Mouse (Mus musculus): ENCODE results near the gene Hist3h2ba. TPM values are rescaled to one million over a fixed set of nuclear protein-coding genes. Genes with fewer than 3 reads are reported as not detected.

Gene Hist3h2ba
- total and polyA plus RNA-seq, 2 experiments from 2014 or later = 114 to 1,117 TPM

- WGBS = 85% methylated on average over 4 of the region's 4 CpGs
- no peak overlapping the region for H3K4me3 ChIP-seq (ENCODE audit: low read depth, low read length)
- no peaks in the 10 kb centered on the region for H3K9me3 ChIP-seq (ENCODE audit: low read length)
- ATAC-seq (ENCODE audit: low FRiP score) = peak; percentile 21; the same call in 1 of the 2 replicates
- H3K9ac ChIP-seq (replicated peaks; ENCODE audit: low read length, poor library complexity, severe bottlenecking) = no peak overlapping the region
- H3K36me3 ChIP-seq (ENCODE audit: insufficient read depth, low read length) = peaks cover 42% of the 10 kb centered on the region
- H3K4me2 ChIP-seq (ENCODE audit: low read depth, low read length, poor library complexity, severe bottlenecking) = no peak overlapping the region
- DNase-seq (ENCODE audit: low spot score) = peak; percentile 50
- H3K27ac ChIP-seq (ENCODE audit: low read depth, low read length) = no peak overlapping the region
- H3K4me1 ChIP-seq (ENCODE audit: insufficient read depth, low read length) = no peaks in the 10 kb centered on the region
- no peaks in the 10 kb centered on the region for H3K27me3 ChIP-seq (ENCODE audit: insufficient read depth, low read length)
- peak; percentile 64 for TF ChIP-seq CTCF (IDR thresholded peaks at IDR 0.05)
Measured at GRCm38 (mm10) chr11:58931576-58931975, 17.1 kb upstream of the Hist3h2ba start.

GRCm38 (mm10) chr11:58937909-58938308, 10.8 kb upstream of the Hist3h2ba start:
- H3K4me2 ChIP-seq (ENCODE audit: low read depth, low read length, poor library complexity, severe bottlenecking) = peak overlapping the region; percentile 85
- TF ChIP-seq CTCF (IDR thresholded peaks at IDR 0.05) = no peak
- H3K9ac ChIP-seq (replicated peaks; ENCODE audit: low read length, poor library complexity, severe bottlenecking) = peak overlapping the region; percentile 97
- peak overlapping the region; percentile 93 for H3K27ac ChIP-seq (ENCODE audit: low read depth, low read length)
- peak overlapping the region; percentile 98 for H3K4me3 ChIP-seq (ENCODE audit: low read depth, low read length)
- under 1% methylated on average over 13 of the region's 13 CpGs for WGBS
- no peaks in the 10 kb centered on the region for H3K27me3 ChIP-seq (ENCODE audit: insufficient read depth, low read length)
- H3K9me3 ChIP-seq (ENCODE audit: low read length) = no peaks in the 10 kb centered on the region
- DNase-seq (ENCODE audit: low spot score) (peak; percentile 35), ATAC-seq (ENCODE audit: low FRiP score) (peak; percentile 2; the same call in 1 of the 2 replicates)
- H3K36me3 ChIP-seq (ENCODE audit: insufficient read depth, low read length) = peaks cover 31% of the 10 kb centered on the region
- peaks cover 10% of the 10 kb centered on the region for H3K4me1 ChIP-seq (ENCODE audit: insufficient read depth, low read length)

- peak; percentile 97 for ATAC-seq (ENCODE audit: low FRiP score)
- Histone ChIP-seq H3K9me3 (ENCODE audit: low read length) (no peaks in the 10 kb centered on the region), H3K9ac (replicated peaks; ENCODE audit: low read length, poor library complexity, severe bottlenecking) (peak within 1 kb of the TSS; percentile 97), H3K4me1 (ENCODE audit: insufficient read depth, low read length) (peaks cover 10% of the 10 kb centered on the region), H3K4me2 (ENCODE audit: low read depth, low read length, poor library complexity, severe bottlenecking) (peak within 1 kb of the TSS; percentile 85), H3K4me3 (ENCODE audit: low read depth, low read length) (peak within 1 kb of the TSS; percentile 98), H3K27ac (ENCODE audit: low read depth, low read length) (peak within 1 kb of the TSS; percentile 93), H3K36me3 (ENCODE audit: insufficient read depth, low read length) (peaks cover 26% of the 10 kb centered on the region), H3K27me3 (ENCODE audit: insufficient read depth, low read length) (no peaks in the 10 kb centered on the region)
- DNase-seq (ENCODE audit: low spot score) = peak; percentile 97
- WGBS = under 1% methylated on average over 59 of the region's 95 CpGs
- no peak for TF ChIP-seq CTCF (IDR thresholded peaks at IDR 0.05)
Measured at GRCm38 (mm10) chr11:58938322-58939087, 10.2 kb upstream of the Hist3h2ba start, which contains the start of gene Rnf187. TSS of gene Rnf187 (minus strand) at chr11:58938916.

GRCm38 (mm10) chr11:58939088-58939439, 9.7 kb upstream of the Hist3h2ba start:
- peaks cover 10% of the 10 kb centered on the region for H3K4me1 ChIP-seq (ENCODE audit: insufficient read depth, low read length)
- WGBS = 11% methylated on average over 6 of the region's 6 CpGs
- ATAC-seq (ENCODE audit: low FRiP score) (peak; percentile 39; the same call in 1 of the 2 replicates), DNase-seq (ENCODE audit: low spot score) (no peak)
- TF ChIP-seq CTCF (IDR thresholded peaks at IDR 0.05) = peak; percentile 47
- H3K4me3 ChIP-seq (ENCODE audit: low read depth, low read length) = peak overlapping the region; percentile 98
- no peaks in the 10 kb centered on the region for H3K9me3 ChIP-seq (ENCODE audit: low read length)
- peak overlapping the region; percentile 97 for H3K9ac ChIP-seq (replicated peaks; ENCODE audit: low read length, poor library complexity, severe bottlenecking)
- peaks cover 20% of the 10 kb centered on the region for H3K36me3 ChIP-seq (ENCODE audit: insufficient read depth, low read length)
- H3K27me3 ChIP-seq (ENCODE audit: insufficient read depth, low read length) = no peaks in the 10 kb centered on the region
- peak overlapping the region; percentile 93 for H3K27ac ChIP-seq (ENCODE audit: low read depth, low read length)
- H3K4me2 ChIP-seq (ENCODE audit: low read depth, low read length, poor library complexity, severe bottlenecking) = peak overlapping the region; percentile 85

- Histone ChIP-seq H3K9me3 (ENCODE audit: low read length) (no peaks in the 10 kb centered on the region), H3K9ac (replicated peaks; ENCODE audit: low read length, poor library complexity, severe bottlenecking) (no peak overlapping the region), H3K4me2 (ENCODE audit: low read depth, low read length, poor library complexity, severe bottlenecking) (no peak overlapping the region), H3K4me1 (ENCODE audit: insufficient read depth, low read length) (0 out of 2 replicates have a peak, but pooled peaks cover 2% of the 10 kb centered on the region), H3K27me3 (ENCODE audit: insufficient read depth, low read length) (no peaks in the 10 kb centered on the region), H3K27ac (ENCODE audit: low read depth, low read length) (no peak overlapping the region), H3K4me3 (ENCODE audit: low read depth, low read length) (no peak overlapping the region), H3K36me3 (ENCODE audit: insufficient read depth, low read length) (no peaks in the 10 kb centered on the region)
- 79% methylated on average over 5 of the region's 5 CpGs for WGBS
- TF ChIP-seq CTCF (IDR thresholded peaks at IDR 0.05) = no peak
- DNase-seq (ENCODE audit: low spot score) (no peak), ATAC-seq (ENCODE audit: low FRiP score) (no peak)
Measured at GRCm38 (mm10) chr11:58944136-58944535, 4.6 kb upstream of the Hist3h2ba start.

GRCm38 (mm10) chr11:58947306-58947705, 1.4 kb upstream of the Hist3h2ba start:
- no peak for TF ChIP-seq CTCF (IDR thresholded peaks at IDR 0.05)
- H3K9me3 ChIP-seq (ENCODE audit: low read length) = no peaks in the 10 kb centered on the region
- no peak overlapping the region; the same call in 1 of the 2 replicates for H3K9ac ChIP-seq (replicated peaks; ENCODE audit: low read length, poor library complexity, severe bottlenecking)
- peak overlapping the region; percentile 54; the same call in 1 of the 2 replicates for H3K4me3 ChIP-seq (ENCODE audit: low read depth, low read length)
- H3K4me1 ChIP-seq (ENCODE audit: insufficient read depth, low read length) = peaks cover 4% of the 10 kb centered on the region; the same call in 1 of the 2 replicates
- no peaks in the 10 kb centered on the region for H3K36me3 ChIP-seq (ENCODE audit: insufficient read depth, low read length)
- 78% methylated on average over 3 of the region's 3 CpGs for WGBS
- H3K27me3 ChIP-seq (ENCODE audit: insufficient read depth, low read length) = no peaks in the 10 kb centered on the region
- DNase-seq (ENCODE audit: low spot score) = no peak
- H3K4me2 ChIP-seq (ENCODE audit: low read depth, low read length, poor library complexity, severe bottlenecking) = peak overlapping the region; percentile 53
- peak overlapping the region; percentile 97 for H3K27ac ChIP-seq (ENCODE audit: low read depth, low read length)
- no peak for ATAC-seq (ENCODE audit: low FRiP score)
